Mouse (Mus musculus): ENCODE measurements around the gene Elovl6.

Gene Elovl6

GRCm38 (mm10) chr3:129605934-129606333 lies 73.8 kb downstream of the Elovl6 start:
- DNase-seq (ENCODE audit: low spot score in 2 of 2) = no peak

GRCm38 (mm10) chr3:129611626-129612025 lies 79.5 kb downstream of the Elovl6 start:
- DNase-seq (ENCODE audit: low spot score in 2 of 2) = no peak

- DNase-seq (ENCODE audit: low spot score in 2 of 2) = no peak
Observed at GRCm38 (mm10) chr3:129612311-129613097, 80.3 kb downstream of the Elovl6 start.

- no peak for DNase-seq (ENCODE audit: low spot score in 2 of 2)
Observed at GRCm38 (mm10) chr3:129613756-129614155, 81.6 kb downstream of the Elovl6 start.

DNA sequence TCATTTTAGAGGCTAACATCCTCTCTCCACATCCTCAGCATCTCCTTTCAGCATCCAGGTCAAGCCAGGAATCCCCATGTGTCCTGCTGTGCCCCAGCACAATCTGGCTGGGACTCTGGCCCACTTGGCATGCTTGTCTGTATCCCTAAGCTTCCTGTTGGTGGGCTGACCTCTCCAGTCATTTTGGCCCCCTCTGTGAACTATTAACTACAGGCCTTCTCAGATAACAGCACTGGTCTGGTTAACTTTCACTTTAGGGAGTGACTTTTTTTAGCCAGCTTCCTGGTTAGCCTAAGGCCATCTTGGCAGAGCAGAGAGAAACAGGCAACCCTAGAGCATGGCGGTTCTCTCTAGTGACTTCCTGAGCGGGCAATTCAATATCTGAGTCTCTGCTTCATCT lies 82.1 kb downstream of the Elovl6 start:
- DNase-seq (ENCODE audit: low spot score in 2 of 2) = no peak

DNA sequence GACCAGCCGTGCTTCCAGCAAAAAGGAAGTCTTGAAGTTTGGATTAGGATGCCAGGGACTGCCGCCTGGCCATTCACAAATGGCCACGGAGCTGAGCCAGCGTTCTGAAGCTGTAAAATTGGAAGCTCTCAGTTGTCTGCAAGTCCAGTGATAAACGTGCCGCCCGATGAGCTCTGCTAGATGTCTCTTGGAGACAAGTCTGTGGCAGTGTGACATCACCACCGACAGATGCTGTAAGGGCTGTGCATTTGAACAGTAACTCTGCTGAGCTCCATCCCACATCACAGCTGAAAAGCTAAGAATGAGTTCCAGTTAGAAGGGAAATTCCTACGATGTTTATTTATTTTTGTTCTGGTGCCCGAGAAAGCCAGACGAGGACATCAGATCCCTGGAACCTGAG lies 85.3 kb downstream of the Elovl6 start:
- DNase-seq (ENCODE audit: low spot score in 2 of 2) = no peak

- no peak for DNase-seq (ENCODE audit: low spot score in 2 of 2)
Observed at GRCm38 (mm10) chr3:129619194-129619775, 87.1 kb downstream of the Elovl6 start.

GRCm38 (mm10) chr3:129620802-129621201 lies 88.6 kb downstream of the Elovl6 start:
- no peak for DNase-seq (ENCODE audit: low spot score in 2 of 2)

DNA sequence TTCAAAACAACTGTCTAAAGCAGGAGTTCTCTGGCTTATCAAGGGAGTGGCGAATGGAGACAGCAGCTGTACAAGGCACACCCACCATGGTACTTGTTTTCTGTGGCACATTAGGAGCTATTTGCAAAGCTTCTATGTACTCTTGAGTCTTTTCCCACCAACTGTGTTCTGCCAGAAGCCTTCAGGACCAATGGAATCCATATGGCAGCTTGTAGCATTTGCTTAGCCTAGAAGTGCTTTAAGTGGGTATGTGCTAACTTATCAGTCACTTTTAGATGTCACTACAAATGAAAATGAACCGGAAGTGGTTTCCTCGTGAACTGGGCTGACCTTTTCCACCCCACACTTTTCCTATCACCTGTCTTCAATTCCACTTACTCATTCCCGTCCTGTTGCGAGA lies 89.1 kb downstream of the Elovl6 start:
- peak in 1 of 2 experiments; percentile 21 for DNase-seq (ENCODE audit: low spot score in 2 of 2)

DNA sequence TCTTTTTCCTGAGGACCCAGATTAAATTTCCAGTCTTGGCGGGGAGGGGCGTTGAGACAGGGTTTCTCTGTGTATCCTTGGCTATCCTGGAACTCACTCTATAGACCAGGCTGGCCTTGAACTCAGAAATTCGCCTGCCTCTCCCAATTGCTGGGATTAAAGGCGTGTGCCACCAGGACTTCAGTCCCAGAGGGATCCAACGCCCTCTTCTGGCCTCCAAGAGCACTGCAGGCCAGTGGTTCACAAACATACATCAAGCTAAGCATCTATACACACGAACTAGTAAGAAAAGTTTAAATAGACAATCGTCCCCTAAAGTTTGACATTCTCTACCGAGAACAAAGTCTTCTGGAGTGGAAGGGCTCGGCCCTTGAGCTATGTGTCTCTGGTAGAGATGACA lies 90.0 kb downstream of the Elovl6 start:
- DNase-seq (ENCODE audit: low spot score in 2 of 2) = peak in 1 of 2 experiments; percentile 17

- DNase-seq (ENCODE audit: low spot score in 2 of 2) = no peak
Observed at GRCm38 (mm10) chr3:129622705-129623104, 90.5 kb downstream of the Elovl6 start.

- no peak for DNase-seq (ENCODE audit: low spot score in 2 of 2)
Observed at GRCm38 (mm10) chr3:129624193-129624805, 92.1 kb downstream of the Elovl6 start.

- DNase-seq (ENCODE audit: low spot score in 2 of 2) = no peak
Observed at GRCm38 (mm10) chr3:129627281-129627680, 95.1 kb downstream of the Elovl6 start.

GRCm38 (mm10) chr3:129631018-129631417 lies 98.9 kb downstream of the Elovl6 start:
- DNase-seq (ENCODE audit: low spot score in 2 of 2) = no peak

DNA sequence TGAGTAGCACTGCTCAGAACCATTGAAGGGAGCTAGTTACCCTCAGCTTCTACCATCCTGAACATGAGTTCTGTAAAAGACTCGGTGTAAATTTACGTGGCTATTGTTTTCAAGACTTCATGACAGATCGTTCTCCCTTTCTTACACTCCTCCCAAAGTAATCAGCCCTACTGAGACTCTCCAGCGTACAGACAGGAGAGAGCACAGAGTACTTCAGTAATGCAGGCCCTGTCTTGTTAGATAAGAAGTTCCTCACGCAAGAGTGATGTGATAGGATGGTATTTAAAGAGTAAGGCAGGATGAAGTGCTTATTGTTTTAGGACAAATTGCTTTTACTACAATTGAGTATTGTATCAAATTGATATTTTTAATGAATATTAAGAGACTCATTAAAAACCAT lies 99.7 kb downstream of the Elovl6 start:
- DNase-seq (ENCODE audit: low spot score in 2 of 2) = no peak

GRCm38 (mm10) chr3:129633518-129633917 lies 101.4 kb downstream of the Elovl6 start:
- no peak for DNase-seq (ENCODE audit: low spot score in 2 of 2)

DNA sequence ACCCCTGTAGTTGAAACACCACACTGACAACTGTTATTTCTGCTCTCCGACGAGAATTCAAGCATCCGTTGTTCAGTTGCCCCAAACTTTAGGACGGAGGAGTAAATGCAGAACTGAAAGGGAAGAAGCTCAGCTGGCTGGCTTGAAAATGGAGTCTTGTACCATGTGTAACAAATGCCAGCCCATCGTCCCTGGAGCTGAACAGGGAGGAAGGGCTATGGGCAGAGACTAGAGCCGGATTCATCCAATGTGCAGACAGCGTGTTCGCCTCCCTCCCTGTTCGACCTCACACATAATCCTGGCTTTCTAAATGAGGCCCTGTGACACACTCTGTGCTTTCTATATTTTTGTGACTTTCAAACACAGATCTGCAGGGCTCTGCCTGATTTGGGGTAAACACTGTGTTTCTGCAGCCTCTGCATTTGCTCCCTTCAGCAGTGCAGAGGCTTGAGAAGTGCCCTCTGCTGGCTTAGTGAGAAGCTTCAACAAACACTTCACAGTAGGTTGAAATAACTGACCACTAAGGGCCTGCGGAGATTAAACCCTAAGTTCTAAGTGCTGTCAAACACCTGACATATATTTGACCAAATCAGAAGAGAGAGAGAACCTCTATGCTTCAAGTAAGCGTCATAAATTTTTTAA lies 102.2 kb downstream of the Elovl6 start:
- DNase-seq (ENCODE audit: low spot score in 2 of 2) = peak in 1 of 2 experiments; percentile 61

GRCm38 (mm10) chr3:129637446-129637845 lies 105.3 kb downstream of the Elovl6 start:
- DNase-seq (ENCODE audit: low spot score in 2 of 2) = no peak

DNA sequence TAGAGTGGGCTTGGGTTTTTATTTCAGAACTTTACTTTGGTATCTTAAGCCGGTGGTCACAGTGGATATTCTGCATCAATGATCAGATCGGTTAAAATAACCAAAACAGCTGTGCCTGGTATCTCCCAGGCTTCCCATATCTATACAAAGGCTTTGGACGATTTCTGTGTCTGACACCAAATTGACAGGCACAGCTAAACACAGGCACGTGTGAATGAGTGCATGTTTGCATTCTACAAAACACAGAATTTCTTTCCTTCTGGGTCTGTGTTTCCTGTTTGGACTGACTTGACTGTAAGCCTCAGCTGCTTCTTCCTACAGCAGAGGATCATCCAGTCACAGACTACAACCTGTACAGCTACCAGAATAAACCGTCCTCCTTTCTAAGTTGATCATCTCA lies 107.5 kb downstream of the Elovl6 start:
- no peak for DNase-seq (ENCODE audit: low spot score in 2 of 2)

- DNase-seq (ENCODE audit: low spot score in 2 of 2) = peak in 1 of 2 experiments; percentile 41
Observed at GRCm38 (mm10) chr3:129640211-129641000, 108.3 kb downstream of the Elovl6 start.

- peak in 1 of 2 experiments; percentile 52 for DNase-seq (ENCODE audit: low spot score in 2 of 2)
Observed at GRCm38 (mm10) chr3:129641621-129642020, 109.5 kb downstream of the Elovl6 start.

DNA sequence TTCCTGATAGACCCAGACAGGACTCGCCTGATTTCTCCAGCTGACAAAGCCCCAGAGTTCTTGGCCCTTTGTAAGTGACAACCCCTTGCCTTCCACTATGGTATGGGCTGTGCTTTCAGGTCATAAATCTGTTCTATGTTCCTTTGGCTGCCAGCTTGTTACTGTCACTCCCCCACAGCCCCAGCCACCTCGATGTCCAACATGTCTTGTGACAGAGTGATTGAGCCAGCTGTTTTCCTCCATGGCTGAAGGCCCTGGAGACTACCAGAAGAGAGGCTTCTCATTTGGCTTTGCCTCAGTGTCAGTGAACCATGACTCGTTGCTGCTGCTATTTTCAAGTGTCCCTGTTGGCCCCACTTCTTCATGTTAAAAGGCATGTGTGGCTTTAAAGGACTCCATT lies 113.3 kb downstream of the Elovl6 start:
- no peak for DNase-seq (ENCODE audit: low spot score in 2 of 2)
